Mouse (Mus musculus) megakaryocyte, embryonic 14.5 days (primary cell): Measurements from ENCODE around the gene Slc26a1.

Source experiments
- FLI1 ChIP-seq: IDR thresholded peaks from 2 replicates; pipeline ENCODE4 v1.6.1; 2012; ENCODE audit warnings: low read length, inconsistent platforms, mixed read lengths
- GATA1 ChIP-seq: IDR thresholded peaks from 3 replicates; pipeline ENCODE4 v1.6.1; 2012; ENCODE audit warnings: mixed read lengths, low read length, inconsistent platforms, borderline replicate concordance

DNA sequence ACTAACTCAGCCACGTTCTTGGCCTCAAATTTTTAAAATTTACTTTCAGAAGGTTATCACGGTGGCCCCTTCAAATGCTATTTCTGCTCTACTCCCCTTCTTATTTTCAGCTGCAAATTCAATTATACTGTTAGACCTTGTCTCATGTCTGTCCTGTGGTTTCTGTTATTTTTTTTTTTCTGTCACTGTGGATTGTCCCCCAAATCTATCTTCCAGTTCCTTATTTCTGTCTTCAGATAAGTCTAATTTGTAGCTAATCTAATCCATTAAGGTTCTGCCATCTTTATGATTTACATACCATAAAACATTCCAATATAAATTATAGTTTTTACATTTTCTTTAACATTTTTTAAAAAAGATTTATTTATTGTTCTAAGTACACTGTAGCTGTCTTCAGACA lies 8.0 kb downstream of the Slc26a1 start:
- no peak for TF ChIP-seq GATA1
- no peak for TF ChIP-seq FLI1
